Mouse (Mus musculus) CH12.LX (cell line): ENCODE measurements at regions not wholly inside any gene's neighbourhood (a gene's known extent, or its start where the extent isn't known, plus 50 kb on each side); places are given as distances from the start of the nearest gene placed in this dataset.

Source experiments
- DNase-seq: peaks from one replicate; pipeline ENCODE4 v3.0.0-alpha.2; 2013; ENCODE audit errors: extremely low read depth
- H3K27ac ChIP-seq: 2 replicates; pipeline ENCODE4 v1.5.1; 2012; ENCODE audit warnings: low read depth, mild to moderate bottlenecking, control low read depth, moderate library complexity; ENCODE audit not compliant: insufficient read depth
- H3K27me3 ChIP-seq: replicated peaks from 2 replicates; pipeline ENCODE3; 2012; ENCODE audit warnings: inconsistent platforms
- H3K36me3 ChIP-seq, 2 experiments: replicated peaks in 1 of 2; 2 replicates each; pipeline versions ENCODE3 to v1.6.1; 2012; ENCODE audit warnings: inconsistent platforms in 1 of 2, low read length in 1 of 2, mild to moderate bottlenecking in 1 of 2, mixed read lengths in 1 of 2, moderate library complexity in 1 of 2; ENCODE audit not compliant: control insufficient read depth in 1 of 2, insufficient read depth in 1 of 2
- H3K4me1 ChIP-seq, 2 experiments: 2 replicates each; pipeline ENCODE4 v1.6.1; 2012; ENCODE audit warnings: inconsistent platforms in 1 of 2, moderate library complexity in 1 of 2; ENCODE audit not compliant: insufficient read depth in 2 of 2, control insufficient read depth in 1 of 2
- H3K4me2 ChIP-seq: 2 replicates; pipeline ENCODE4 v1.6.1; 2012; ENCODE audit warnings: low read depth, mild to moderate bottlenecking, control low read depth; ENCODE audit not compliant: poor library complexity, insufficient read depth, severe bottlenecking
- H3K4me3 ChIP-seq, 3 experiments: fragments of 150-350 bp in 1 of 3; sonication (generic) in 1 of 3; replicated peaks in 1 of 3; 2 replicates each; pipeline versions ENCODE3 to v1.5.1; 2011 to 2012; ENCODE audit warnings: low read depth in 2 of 3, low read length in 2 of 3, mild to moderate bottlenecking in 2 of 3, moderate library complexity in 2 of 3, control low read depth in 1 of 3, improper control_type of control experiment in 1 of 3, inconsistent platforms in 1 of 3, mixed read lengths in 1 of 3; ENCODE audit not compliant: poor library complexity in 1 of 3
- H3K79me2 ChIP-seq: replicated peaks from 2 replicates; pipeline ENCODE4 v1.6.1; 2012; ENCODE audit warnings: mild to moderate bottlenecking, moderate library complexity; ENCODE audit not compliant: control insufficient read depth, poor library complexity, insufficient read depth, severe bottlenecking; ENCODE audit errors: extremely low read depth
- H3K9ac ChIP-seq: 2 replicates; pipeline ENCODE4 v1.6.1; 2012; ENCODE audit warnings: low read depth, mild to moderate bottlenecking, control low read depth, moderate library complexity; ENCODE audit not compliant: insufficient read depth
- H3K9me3 ChIP-seq: replicated peaks from 2 replicates; pipeline ENCODE3; 2012; ENCODE audit warnings: low read length, inconsistent platforms, mixed read lengths
- BHLHE40 ChIP-seq: IDR thresholded peaks from 2 replicates; pipeline ENCODE4 v1.6.1; 2011; ENCODE audit warnings: mild to moderate bottlenecking, low read depth, low read length, improper control_type of control experiment
- CHD2 ChIP-seq: IDR thresholded peaks from 2 replicates; pipeline ENCODE4 v1.6.1; 2011; ENCODE audit warnings: low read length, improper control_type of control experiment
- CTCF ChIP-seq, 2 experiments: IDR thresholded peaks in 1 of 2; conservative IDR thresholded peaks in 1 of 2; 2 replicates each; pipeline ENCODE4 v1.5.1; 2011 to 2012; ENCODE audit warnings: low read depth in 2 of 2, low read length in 2 of 2, improper control_type of control experiment in 1 of 2, inconsistent platforms in 1 of 2, mild to moderate bottlenecking in 1 of 2, moderate library complexity in 1 of 2
- ELF1 ChIP-seq: IDR thresholded peaks from 2 replicates; pipeline ENCODE4 v1.6.1; 2014; ENCODE audit warnings: low read depth, mild to moderate bottlenecking, inconsistent platforms, low read length, improper control_type of control experiment
- ETS1 ChIP-seq: conservative IDR thresholded peaks from 2 replicates; pipeline ENCODE4 v1.6.1; 2012; ENCODE audit warnings: low read depth, mild to moderate bottlenecking, inconsistent platforms, low read length, improper control_type of control experiment, moderate library complexity
- HCFC1 ChIP-seq: IDR thresholded peaks from 2 replicates; pipeline ENCODE4 v1.6.1; 2012; ENCODE audit warnings: low read depth, mild to moderate bottlenecking, inconsistent platforms, low read length, improper control_type of control experiment
- IRF4 ChIP-seq: IDR thresholded peaks from 2 replicates; pipeline ENCODE4 v1.6.1; 2014; ENCODE audit warnings: low read depth, mild to moderate bottlenecking, inconsistent platforms, low read length, improper control_type of control experiment
- JUN ChIP-seq: IDR thresholded peaks from 2 replicates; pipeline ENCODE4 v1.6.1; 2011; ENCODE audit warnings: low read depth, mild to moderate bottlenecking, low read length, improper control_type of control experiment, moderate library complexity; ENCODE audit not compliant: insufficient read depth
- JUND ChIP-seq: conservative IDR thresholded peaks from 2 replicates; pipeline ENCODE4 v1.6.1; 2011; ENCODE audit warnings: low read depth, low read length, improper control_type of control experiment
- MAFK ChIP-seq: IDR thresholded peaks from 2 replicates; pipeline ENCODE4 v1.6.1; 2011; ENCODE audit warnings: low read length, improper control_type of control experiment; ENCODE audit not compliant: insufficient replicate concordance
- MAX ChIP-seq: IDR thresholded peaks from 2 replicates; pipeline ENCODE4 v1.6.1; 2011; ENCODE audit warnings: low read length, improper control_type of control experiment
- MXI1 ChIP-seq: IDR thresholded peaks from 2 replicates; pipeline ENCODE4 v1.6.1; 2011; ENCODE audit warnings: mild to moderate bottlenecking, low read depth, low read length, improper control_type of control experiment
- NELFE ChIP-seq: IDR thresholded peaks from 2 replicates; pipeline ENCODE4 v1.6.1; 2011; ENCODE audit warnings: low read depth, low read length, improper control_type of control experiment
- PAX5 ChIP-seq: IDR thresholded peaks from 2 replicates; pipeline ENCODE4 v1.6.1; 2012; ENCODE audit warnings: low read length, inconsistent platforms, mixed read lengths
- POLR2AphosphoS2 ChIP-seq: IDR thresholded peaks from 2 replicates; pipeline ENCODE4 v1.6.1; 2011; ENCODE audit warnings: low read depth, low read length, improper control_type of control experiment
- SIN3A ChIP-seq: IDR thresholded peaks from 2 replicates; pipeline ENCODE4 v1.6.1; 2012; ENCODE audit warnings: low read length, improper control_type of control experiment, inconsistent platforms
- SMC3 ChIP-seq: IDR thresholded peaks from 2 replicates; pipeline ENCODE4 v1.6.1; 2011; ENCODE audit warnings: low read depth, low read length, improper control_type of control experiment
- TBP ChIP-seq: conservative IDR thresholded peaks from 2 replicates; pipeline ENCODE4 v1.6.1; 2011; ENCODE audit warnings: low read depth, low read length, improper control_type of control experiment
- TCF12 ChIP-seq: IDR thresholded peaks from 2 replicates; pipeline ENCODE4 v1.6.1; 2014; ENCODE audit warnings: low read depth, mild to moderate bottlenecking, inconsistent platforms, low read length, improper control_type of control experiment
- USF1 ChIP-seq: IDR thresholded peaks from 2 replicates; pipeline ENCODE4 v1.6.1; 2014; ENCODE audit warnings: low read depth, mild to moderate bottlenecking, inconsistent platforms, low read length, improper control_type of control experiment
- USF2 ChIP-seq: conservative IDR thresholded peaks from 2 replicates; pipeline ENCODE4 v1.6.1; 2011; ENCODE audit warnings: low read depth, low read length, improper control_type of control experiment
- ZC3H11A ChIP-seq: IDR thresholded peaks from 2 replicates; pipeline ENCODE4 v1.6.1; 2012; ENCODE audit warnings: low read depth, mild to moderate bottlenecking, inconsistent platforms, low read length, improper control_type of control experiment
- ZKSCAN1 ChIP-seq: IDR thresholded peaks from 2 replicates; pipeline ENCODE4 v1.6.1; 2012; ENCODE audit warnings: low read depth, inconsistent platforms, low read length, improper control_type of control experiment, borderline replicate concordance
- dilution Hi-C: fragments of 300-500 bp; cut with MboI; formaldehyde crosslinking; loops from 2 replicates; pipeline ENCODE4 v1.14.3; 2020; ENCODE audit warnings: low sequenced_read_pairs; ENCODE audit not compliant: extremely low pct_unique_long_range_greater_than_20kb, extremely low pct_ligation_motif_present
- in situ Hi-C: fragments of 300-500 bp; cut with MboI; formaldehyde crosslinking; loops from 3 replicates; pipeline ENCODE4 v1.14.3; 2019; ENCODE audit warnings: low sequenced_read_pairs, low pct_ligation_motif_present, low pct_unique_long_range_greater_than_20kb, mixed read lengths

DNA sequence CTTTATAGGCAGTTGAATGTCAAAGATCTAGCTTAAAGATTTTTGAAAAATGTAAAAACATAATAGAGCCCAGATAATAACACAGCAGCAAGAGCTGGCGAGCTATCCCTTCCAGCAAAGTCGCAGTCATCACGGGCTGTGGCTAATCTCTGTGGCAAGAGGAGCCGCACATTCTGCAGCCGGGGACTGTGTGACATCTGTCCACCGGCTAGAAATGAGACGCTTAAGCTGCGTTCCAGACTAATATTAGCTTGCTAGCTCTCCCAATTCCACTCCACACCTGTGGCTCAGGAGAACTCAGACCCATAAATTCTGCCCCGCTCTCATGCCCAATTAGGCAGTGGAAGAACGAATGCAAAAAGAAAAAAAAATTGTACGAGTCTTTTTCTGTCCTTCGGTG, 1024.0 kb downstream of the Adgrl2 start:
- in situ Hi-C loops (no loop called here), dilution Hi-C loops (no loop called here)

DNA sequence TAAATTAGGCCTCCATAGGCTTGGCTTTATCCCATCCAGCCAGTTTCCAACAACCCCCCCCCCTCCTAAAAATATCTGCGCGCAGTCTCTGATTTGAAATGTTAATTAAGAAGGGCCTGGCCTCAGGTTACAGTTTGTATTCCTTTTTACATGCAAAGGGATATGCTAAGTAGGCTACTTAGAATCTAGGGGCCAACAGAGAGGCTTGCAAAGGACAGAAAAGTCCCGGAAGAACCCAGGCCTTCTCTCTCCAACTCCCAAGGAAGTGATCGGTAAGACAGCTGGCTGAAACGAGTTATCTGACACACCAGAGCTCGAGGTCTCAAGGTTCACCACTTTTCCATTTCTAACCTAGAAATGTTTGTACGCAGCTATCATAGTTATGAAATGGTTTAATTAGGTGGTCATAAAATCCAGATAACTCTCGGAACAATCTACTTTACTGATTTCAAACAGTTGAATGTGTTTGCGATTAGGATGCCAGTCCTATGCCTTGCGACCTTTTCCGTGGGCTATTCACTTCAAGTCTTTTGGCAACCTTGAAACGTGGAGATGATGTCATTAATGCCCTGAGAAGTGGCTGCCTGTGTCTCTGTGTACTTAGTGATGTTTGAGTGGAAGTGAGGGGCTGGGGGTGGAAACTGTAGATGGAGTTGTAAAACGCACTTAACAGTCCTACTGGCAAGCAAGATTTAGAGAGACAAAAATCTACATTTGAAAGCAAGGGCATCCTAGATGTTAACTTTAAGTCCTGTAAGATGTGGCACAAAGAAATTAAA, 1026.5 kb downstream of the Adgrl2 start:
- no peak for DNase-seq
- Histone ChIP-seq H3K36me3 (no peaks in the 10 kb centered on the region), H3K79me2 (no peaks in the 10 kb centered on the region), H3K27me3 (no peaks in the 10 kb centered on the region), H3K9me3 (no peaks in the 10 kb centered on the region), H3K4me2 (no peak overlapping the region), H3K4me1 (peaks cover 6 to 19% of the 10 kb centered on the region in 2 experiments), H3K27ac (no peak overlapping the region), H3K4me3 (no peak overlapping the region), H3K9ac (no peak overlapping the region)
- no peak for TF ChIP-seq CHD2
- TF ChIP-seq IRF4 = no peak
- no peak for TF ChIP-seq MXI1
- no peak for TF ChIP-seq SMC3
- dilution Hi-C loops (no loop called here), in situ Hi-C loops (no loop called here)

More for the DNA sequence above, 1024.0 kb downstream of the Adgrl2 start:
- TF ChIP-seq ZKSCAN1 = no peak
- no peak for TF ChIP-seq TCF12
- no peak for TF ChIP-seq ETS1
- no peak for TF ChIP-seq NELFE
- Histone ChIP-seq H3K27me3 (no peaks in the 10 kb centered on the region), H3K9ac (no peak overlapping the region), H3K79me2 (no peaks in the 10 kb centered on the region), H3K36me3 (no peaks in the 10 kb centered on the region), H3K9me3 (no peaks in the 10 kb centered on the region), H3K4me3 (no peak overlapping the region), H3K4me2 (no peak overlapping the region), H3K4me1 (peaks cover 6 to 19% of the 10 kb centered on the region in 2 experiments), H3K27ac (no peak overlapping the region)
- no peak for DNase-seq

DNA sequence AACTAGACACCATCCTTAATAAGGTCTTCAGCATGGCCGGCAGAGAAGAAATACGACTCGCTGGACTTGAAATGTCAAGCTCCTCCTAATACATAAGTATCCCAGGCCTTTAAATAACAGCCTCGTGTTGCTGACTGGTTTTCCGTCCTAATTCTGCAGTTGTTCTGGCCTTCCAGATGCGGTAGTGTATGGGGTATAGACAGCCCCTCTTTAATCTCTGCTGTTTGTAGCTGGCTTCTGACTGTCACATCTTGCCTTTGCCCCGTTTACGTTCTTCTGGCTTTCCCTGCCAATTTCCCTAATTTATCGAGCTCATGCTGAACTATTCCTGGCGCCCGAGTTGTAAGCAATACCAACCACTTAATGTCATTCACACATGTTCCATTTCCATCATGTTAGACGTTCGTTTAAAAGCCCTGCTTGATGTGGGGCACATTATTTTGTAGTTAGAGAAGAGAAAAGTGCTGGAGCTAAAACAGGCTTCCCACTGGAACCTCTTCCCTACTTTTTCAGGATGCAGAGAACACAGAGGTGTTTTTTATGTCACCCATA, 1042.2 kb downstream of the Adgrl2 start:
- TF ChIP-seq HCFC1 (no peak), SIN3A (no peak), TBP (no peak), USF1 (no peak), NELFE (no peak), MXI1 (no peak), ETS1 (no peak), POLR2AphosphoS2 (no peak), BHLHE40 (no peak), PAX5 (no peak), MAFK (no peak), ZKSCAN1 (no peak), MAX (no peak), JUND (no peak), ELF1 (no peak), JUN (no peak), USF2 (no peak), CTCF (conservative IDR thresholded peaks at IDR 0.05 in 1 of 2, IDR thresholded peaks at IDR 0.05 in 1 of 2; ENCODE audit: low read depth in 2 of 2, low read length in 2 of 2) (no peak), ZC3H11A (no peak), SMC3 (no peak)
- H3K36me3 ChIP-seq = no peaks in the 10 kb centered on the region
- no peak overlapping the region for H3K4me2 ChIP-seq
- no peak overlapping the region for H3K4me3 ChIP-seq
- H3K27ac ChIP-seq = no peak overlapping the region
- dilution Hi-C loops (no loop called here), in situ Hi-C loops (no loop called here)
- no peaks in the 10 kb centered on the region for H3K9me3 ChIP-seq
- H3K9ac ChIP-seq = no peak overlapping the region
- peaks cover 0 to 10% of the 10 kb centered on the region in 2 experiments; a peak in 2 of 4 replicates for H3K4me1 ChIP-seq
- no peaks in the 10 kb centered on the region for H3K79me2 ChIP-seq
- no peak for DNase-seq
- no peaks in the 10 kb centered on the region for H3K27me3 ChIP-seq
